Mouse (Mus musculus): ENCODE data around the gene Anks1b.

DNA sequence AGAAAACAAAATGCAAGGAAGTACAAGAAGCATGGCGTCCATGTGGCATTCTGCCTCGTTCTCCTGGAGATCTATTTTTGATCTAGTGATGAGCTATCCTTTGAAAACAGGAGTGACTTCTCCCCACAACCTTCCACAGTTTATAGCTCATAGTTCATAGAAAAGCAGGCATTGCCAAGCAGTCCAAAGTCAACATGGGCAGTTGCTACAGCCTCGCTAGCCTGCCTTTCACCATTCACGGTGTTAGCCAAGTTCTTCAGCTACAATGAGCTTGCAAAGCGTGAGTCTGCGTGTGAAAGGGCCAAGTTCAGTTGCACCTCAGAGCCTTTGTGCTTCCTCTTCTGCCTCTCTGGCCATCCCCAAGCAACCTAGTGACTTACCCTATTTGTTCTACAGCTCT is 592.1 kb downstream of the Anks1b start:
- TF ChIP-seq CTCF (IDR thresholded peaks at IDR 0.05; ENCODE audit: control insufficient read depth, insufficient read depth, insufficient replicate concordance, low read depth, low read length) = no peak
- no peak for TF ChIP-seq POLR2A (IDR thresholded peaks at IDR 0.05; ENCODE audit: control insufficient read depth, low read depth, low read length)

Data from testis, adult 2 months (tissue).